Mouse (Mus musculus) CD4-positive naive resting alpha-beta T cell, adult 76 days (primary cell): ENCODE results near the gene Tomm20. TPM values are rescaled to one million over a fixed set of nuclear protein-coding genes. Genes with fewer than 3 reads are reported as not detected.

Source experiments
- total RNA-seq: library from RNA; stranded (reverse); gene quantifications from one replicate; pipeline ENCODE4 v1.2.4, GENCODE M21; 2023

The Tomm20 gene
- total RNA-seq = 158 TPM

DNA sequence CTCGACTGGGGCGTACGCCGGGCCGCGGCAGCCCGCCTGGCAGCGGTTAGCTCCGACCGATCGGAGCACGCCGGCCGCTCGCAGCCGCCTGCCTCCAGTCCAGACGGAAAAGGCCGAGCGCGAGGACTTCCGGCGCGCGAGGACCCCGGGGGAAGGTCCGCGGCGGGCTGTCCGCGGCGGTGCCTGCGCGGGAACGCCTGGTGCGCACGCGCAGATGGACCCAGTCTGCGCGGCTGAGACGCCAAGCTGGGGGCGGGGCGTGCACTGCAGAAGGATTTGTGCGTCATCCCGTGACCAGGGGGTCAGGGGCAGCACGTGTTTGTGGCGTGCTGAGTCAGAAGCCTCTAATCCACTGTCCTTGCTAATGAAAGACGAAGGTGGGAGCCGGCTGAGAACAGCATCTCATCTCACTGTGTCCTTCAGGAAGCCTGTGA is at the start of gene Tomm20:
Gene Tomm20 (minus strand): TSS at position 115 of the 434 bp plus-strand sequence.

DNA sequence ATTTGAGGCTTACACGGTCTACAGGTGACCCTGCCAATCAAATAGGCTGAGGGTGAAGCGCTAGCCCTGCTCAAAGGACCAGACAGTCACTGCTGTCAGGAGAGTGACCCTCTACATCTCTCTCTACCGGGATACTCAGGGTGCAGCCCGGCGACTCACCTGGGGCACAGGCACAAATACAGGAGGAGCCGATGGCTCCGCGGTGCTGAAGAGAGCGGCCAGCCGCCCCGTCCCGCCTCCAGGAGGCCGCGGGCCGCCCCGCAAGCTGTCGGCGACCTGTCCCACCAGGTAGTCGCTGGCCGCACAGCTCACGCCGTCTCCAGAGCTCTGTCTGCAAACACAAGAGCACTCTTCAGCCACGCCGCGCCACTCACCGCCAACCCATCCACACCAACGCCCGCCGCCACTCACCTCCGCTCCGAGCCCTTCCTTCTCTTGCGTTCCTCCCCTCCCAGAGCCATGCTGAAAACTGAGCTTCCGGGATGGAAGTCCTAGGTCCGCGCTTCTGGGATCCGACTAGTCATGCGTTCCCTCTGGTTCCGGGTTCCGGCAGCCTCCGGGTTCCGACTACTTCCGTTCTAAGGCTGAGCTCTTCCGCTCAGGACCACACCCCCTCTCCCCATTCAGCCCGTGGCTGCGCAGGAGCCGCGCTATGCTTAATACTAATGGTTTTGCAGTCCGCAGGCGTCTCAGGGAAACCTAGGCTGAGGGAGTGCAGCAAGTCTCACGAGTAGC is 25.1 kb upstream of the Tomm20 start, which contains the start of gene Rbm34:
Gene Rbm34 (minus strand): TSS at position 493 of the 735 bp plus-strand sequence.

Other genes with a start within 250 kb of the Tomm20 start
- 25.1 TPM for gene Rbm34, start 25.2 kb upstream of the Tomm20 start, total RNA-seq
- gene Pard3, start 118.0 kb upstream of the Tomm20 start, total RNA-seq = not detected